Mouse (Mus musculus) spleen, adult 2 months (tissue): ENCODE measurements around the gene Fdx1.

Source experiments
- CTCF ChIP-seq: fragments of 200-500 bp; IDR thresholded peaks from 2 replicates; pipeline ENCODE4 v1.5.1; 2011; ENCODE audit warnings: mild to moderate bottlenecking, inconsistent platforms; ENCODE audit not compliant: insufficient read depth, insufficient read length, insufficient replicate concordance; ENCODE audit errors: extremely low read depth
- POLR2A ChIP-seq: fragments of 200-500 bp; IDR thresholded peaks from 2 replicates; pipeline ENCODE4 v1.6.1; 2011; ENCODE audit warnings: low read depth, low read length, inconsistent platforms

GRCm38 (mm10) chr9:51927680-51928079, 35.7 kb downstream of the Fdx1 start:
- TF ChIP-seq CTCF (no peak), POLR2A (no peak)
